9 mouse cellular contexts compared by ENCODE assay signal in genomic region chr2:118749341-118749884, GRCm38 (mm10). TPM values are rescaled to one million over a fixed set of nuclear protein-coding genes. Genes with fewer than 3 reads are reported as not detected.
DNase-seq lines count a peak whose midpoint lies in the region; ATAC-seq and TF ChIP-seq lines count a peak whose summit lies in the region.
"Had no signal": no experiment of that assay in that cellular context is flagged by ENCODE, and none has a peak within 500 bp of the region (broad histone marks: within the 10 kb centered on the region; RNA-seq: fewer than 3 reads in every experiment).

No protein-coding gene starts in this region.

- H3K4me2 ChIP-seq in hindbrain, embryonic 12.5 days (replicated peaks) = peak overlapping the region; percentile 29
- peak overlapping the region; percentile 40 for H3K4me2 ChIP-seq in midbrain, embryonic 13.5 days (replicated peaks)

- H3K9ac ChIP-seq in hindbrain, embryonic 12.5 days = peak overlapping the region; percentile 23; the same call in 1 of the 2 replicates
- H3K9ac ChIP-seq in midbrain, embryonic 13.5 days (replicated peaks) = peak overlapping the region; percentile 54; the same call in 1 of the 2 replicates

- H3K9me3 ChIP-seq in hindbrain, embryonic 12.5 days (replicated peaks) = no peaks in the 10 kb centered on the region
- H3K9me3 ChIP-seq in midbrain, embryonic 13.5 days = no peaks in the 10 kb centered on the region

- H3K27ac ChIP-seq in hindbrain, embryonic 12.5 days = peak overlapping the region; percentile 44
- H3K27ac ChIP-seq in midbrain, embryonic 13.5 days = peak overlapping the region; percentile 53
- H3K27ac ChIP-seq in kidney, adult 2 months (ENCODE audit: insufficient read depth, low read depth, low read length) = no peak overlapping the region

- H3K4me3 ChIP-seq in hindbrain, embryonic 12.5 days = no peak overlapping the region
- H3K4me3 ChIP-seq in midbrain, embryonic 13.5 days (replicated peaks) = 0 out of 2 replicates have a peak overlapping the region, but pooled peaks have one; percentile 3
- H3K4me3 ChIP-seq in kidney, adult 2 months (ENCODE audit: insufficient read depth, low read depth, low read length) = no peak overlapping the region

- no peak for ATAC-seq in hindbrain, embryonic 12.5 days (ENCODE audit: low FRiP score)
- ATAC-seq in midbrain, embryonic 13.5 days = no peak

- no peaks in the 10 kb centered on the region for H3K36me3 ChIP-seq in hindbrain, embryonic 12.5 days
- H3K36me3 ChIP-seq in midbrain, embryonic 13.5 days = no peaks in the 10 kb centered on the region
- no peaks in the 10 kb centered on the region for H3K36me3 ChIP-seq in kidney, adult 2 months (ENCODE audit: control insufficient read depth, insufficient read depth, low read length)

- peaks cover 51% of the 10 kb centered on the region for H3K4me1 ChIP-seq in hindbrain, embryonic 12.5 days
- peaks cover 59% of the 10 kb centered on the region for H3K4me1 ChIP-seq in midbrain, embryonic 13.5 days (replicated peaks)
- peaks cover 9% of the 10 kb centered on the region; the same call in 1 of the 2 replicates for H3K4me1 ChIP-seq in kidney, adult 2 months (ENCODE audit: control insufficient read depth, insufficient read depth, low read length)

- peak; percentile 12 for DNase-seq in cerebellum, adult 11-12 months
- no peak for DNase-seq in cerebellum, postnatal 10 days
- peak; percentile 57 for DNase-seq in brain, embryonic 14.5 days (ENCODE audit: low read depth)
- no peak for DNase-seq in right cerebral cortex, postnatal 36 days (ENCODE audit: low spot score in 2 of 2)
- no peak for DNase-seq in kidney, adult 2 months
- DNase-seq in natural killer cell, adult 2 months (ENCODE audit: low spot score in 2 of 2) = no peak
- DNase-seq: right cerebral cortex, postnatal 4 days had no signal

- TF ChIP-seq CTCF in brain, embryonic 14.5 days (IDR thresholded peaks at IDR 0.05; ENCODE audit: borderline replicate concordance, extremely low read depth, insufficient read depth, insufficient read length) = no peak
- no peak for TF ChIP-seq CTCF in kidney, adult 2 months (conservative IDR thresholded peaks at IDR 0.05; ENCODE audit: insufficient read depth, insufficient read length, low read depth, low read length)

- no peak for TF ChIP-seq POLR2A in brain, embryonic 14.5 days (IDR thresholded peaks at IDR 0.05; ENCODE audit: borderline replicate concordance, extremely low read depth, insufficient read depth, insufficient read length, poor library complexity, severe bottlenecking)
- TF ChIP-seq POLR2A in kidney, adult 2 months (IDR thresholded peaks at IDR 0.05; ENCODE audit: low read depth, low read length) = no peak

- WGBS in hindbrain, embryonic 12.5 days = 24% methylated on average over 10 of the region's 10 CpGs
- 17% methylated on average over 10 of the region's 10 CpGs for WGBS in midbrain, embryonic 13.5 days
- 87% methylated on average over 10 of the region's 10 CpGs for WGBS in kidney, adult 2 months

- H3K27me3 ChIP-seq in hindbrain, embryonic 12.5 days = peaks cover 6% of the 10 kb centered on the region
- H3K27me3 ChIP-seq in midbrain, embryonic 13.5 days = peaks cover 5% of the 10 kb centered on the region
- H3K27me3 ChIP-seq in kidney, adult 2 months (replicated peaks; ENCODE audit: control insufficient read depth, insufficient read depth, low read length) = no peaks in the 10 kb centered on the region

RNA-seq across cellular contexts. Expression of gene Inafm2, which starts 3.9 kb away (rescaled TPM):
- 11.1 and 11.7 TPM in 2 replicates for polyA plus RNA-seq in brain, embryonic 14.5 days (2012; rRNA removed)
- 24.2 and 25.1 TPM in 2 replicates for polyA plus RNA-seq in hindbrain, embryonic 12.5 days (2016; fragmentation: Nextera tagmentation; extraction: Ambion mirVana)
- 24.6 and 25.8 TPM in 2 replicates for polyA plus RNA-seq in midbrain, embryonic 13.5 days (2015; fragmentation: Nextera tagmentation; extraction: Ambion mirVana)
- polyA plus RNA-seq in kidney, adult 2 months (2012; rRNA removed) = 8.1 and 8.7 TPM in 2 replicates

RNA-seq across cellular contexts. Expression of gene Ccdc9b, which starts 13.0 kb away (rescaled TPM):
- 2.3 TPM in 2 replicates for polyA plus RNA-seq in brain, embryonic 14.5 days (2012; rRNA removed)
- polyA plus RNA-seq in hindbrain, embryonic 12.5 days (2016; fragmentation: Nextera tagmentation; extraction: Ambion mirVana) = 1.3 and 1.7 TPM in 2 replicates
- polyA plus RNA-seq in midbrain, embryonic 13.5 days (2015; fragmentation: Nextera tagmentation; extraction: Ambion mirVana) = 1.7 and 2.1 TPM in 2 replicates
- 3.4 and 3.6 TPM in 2 replicates for polyA plus RNA-seq in kidney, adult 2 months (2012; rRNA removed)

RNA-seq across cellular contexts. Expression of gene Plcb2, which starts 21.2 kb away (rescaled TPM):
- 0.95 and 1.1 TPM in 2 replicates for polyA plus RNA-seq in brain, embryonic 14.5 days (2012; rRNA removed)
- polyA plus RNA-seq in hindbrain, embryonic 12.5 days (2016; fragmentation: Nextera tagmentation; extraction: Ambion mirVana) = 0.44 and 0.59 TPM in 2 replicates
- 0.11 and 0.13 TPM in 2 replicates for polyA plus RNA-seq in midbrain, embryonic 13.5 days (2015; fragmentation: Nextera tagmentation; extraction: Ambion mirVana)
- 1.9 and 3.7 TPM in 2 replicates for polyA plus RNA-seq in kidney, adult 2 months (2012; rRNA removed)

RNA-seq across cellular contexts. Expression of gene Phgr1, which starts 23.2 kb away (rescaled TPM):
- polyA plus RNA-seq in brain, embryonic 14.5 days (2012; rRNA removed) = 0.16 TPM in 1 of 2 replicates, not detected in the other
- polyA plus RNA-seq in hindbrain, embryonic 12.5 days (2016; fragmentation: Nextera tagmentation; extraction: Ambion mirVana) = not detected in 2 replicates
- polyA plus RNA-seq in midbrain, embryonic 13.5 days (2015; fragmentation: Nextera tagmentation; extraction: Ambion mirVana) = not detected in 2 replicates
- not detected in 2 replicates for polyA plus RNA-seq in kidney, adult 2 months (2012; rRNA removed)

RNA-seq across cellular contexts. Expression of gene Disp2, which starts 30.1 kb away (rescaled TPM):
- 75.9 and 108 TPM in 2 replicates for polyA plus RNA-seq in brain, embryonic 14.5 days (2012; rRNA removed)
- 20.9 and 23.9 TPM in 2 replicates for polyA plus RNA-seq in hindbrain, embryonic 12.5 days (2016; fragmentation: Nextera tagmentation; extraction: Ambion mirVana)
- 32.7 and 35.8 TPM in 2 replicates for polyA plus RNA-seq in midbrain, embryonic 13.5 days (2015; fragmentation: Nextera tagmentation; extraction: Ambion mirVana)
- 0.35 and 0.67 TPM in 2 replicates for polyA plus RNA-seq in kidney, adult 2 months (2012; rRNA removed)

Comparison
In these comparisons a context has a peak if more than half of its experiments do, and no peak if none do; other contexts are left out.
1. DNase-seq: peak in cerebellum, adult 11-12 months (single experiment) and brain, embryonic 14.5 days (single experiment); none in cerebellum, postnatal 10 days (0 of 2), right cerebral cortex, postnatal 36 days (0 of 2), kidney, adult 2 months (single experiment) and natural killer cell, adult 2 months (0 of 2).